Mouse (Mus musculus): Measurements from ENCODE around the gene Thrb. TPM values are rescaled to one million over a fixed set of nuclear protein-coding genes. Genes with fewer than 3 reads are reported as not detected.
A peak's percentile ranks its signal among the peaks of the same experiment; 100 is the strongest.

Thrb gene
- total RNA-seq, 2 experiments from 2014 or later, result 27.0 to 92.2 TPM

GRCm38 (mm10) chr14:17774404-17774803, 114.3 kb downstream of the Thrb start:
- DNase-seq (ENCODE audit: low spot score in 2 of 2), result no peak

- DNase-seq (ENCODE audit: low spot score in 2 of 2), result no peak
Measured at GRCm38 (mm10) chr14:17781921-17782320, 121.9 kb downstream of the Thrb start.

GRCm38 (mm10) chr14:17784207-17784806, 124.2 kb downstream of the Thrb start:
- DNase-seq (ENCODE audit: low spot score in 2 of 2), result no peak

- DNase-seq (ENCODE audit: low spot score in 2 of 2), result no peak
Measured at GRCm38 (mm10) chr14:17785370-17785769, 125.3 kb downstream of the Thrb start.

- no peak for DNase-seq (ENCODE audit: low spot score in 2 of 2)
Measured at GRCm38 (mm10) chr14:17786249-17786648, 126.2 kb downstream of the Thrb start.

GRCm38 (mm10) chr14:17803934-17804602, 144.0 kb downstream of the Thrb start:
- no peak for DNase-seq (ENCODE audit: low spot score in 2 of 2)

- DNase-seq (ENCODE audit: low spot score in 2 of 2), result no peak
Measured at GRCm38 (mm10) chr14:17811051-17811450, 151.0 kb downstream of the Thrb start.

- DNase-seq (ENCODE audit: low spot score in 2 of 2), result no peak
Measured at GRCm38 (mm10) chr14:17812414-17812813, 152.4 kb downstream of the Thrb start.

- DNase-seq (ENCODE audit: low spot score in 2 of 2), result no peak
Measured at GRCm38 (mm10) chr14:17815103-17815502, 155.0 kb downstream of the Thrb start.

GRCm38 (mm10) chr14:17818086-17818485, 158.0 kb downstream of the Thrb start:
- DNase-seq (ENCODE audit: low spot score in 2 of 2), result no peak

GRCm38 (mm10) chr14:17822754-17823153, 162.7 kb downstream of the Thrb start:
- DNase-seq (ENCODE audit: low spot score in 2 of 2), result no peak

- no peak for DNase-seq (ENCODE audit: low spot score in 2 of 2)
Measured at GRCm38 (mm10) chr14:17827401-17827800, 167.3 kb downstream of the Thrb start.

GRCm38 (mm10) chr14:17835738-17836137, 175.7 kb downstream of the Thrb start:
- DNase-seq (ENCODE audit: low spot score in 2 of 2), result no peak

GRCm38 (mm10) chr14:17836766-17837165, 176.7 kb downstream of the Thrb start:
- DNase-seq (ENCODE audit: low spot score in 2 of 2), result no peak

GRCm38 (mm10) chr14:17845003-17845697, 185.1 kb downstream of the Thrb start:
- DNase-seq (ENCODE audit: low spot score in 2 of 2), result no peak

- DNase-seq (ENCODE audit: low spot score in 2 of 2), result no peak
Measured at GRCm38 (mm10) chr14:17845871-17846270, 185.8 kb downstream of the Thrb start.

- DNase-seq (ENCODE audit: low spot score in 2 of 2), result no peak
Measured at GRCm38 (mm10) chr14:17846700-17847099, 186.6 kb downstream of the Thrb start.

GRCm38 (mm10) chr14:17847211-17847610, 187.2 kb downstream of the Thrb start:
- peak in 1 of 2 experiments; percentile 25 for DNase-seq (ENCODE audit: low spot score in 2 of 2)

- DNase-seq (ENCODE audit: low spot score in 2 of 2), result no peak
Measured at GRCm38 (mm10) chr14:17850355-17850754, 190.3 kb downstream of the Thrb start.

GRCm38 (mm10) chr14:17852236-17852635, 192.2 kb downstream of the Thrb start:
- no peak for DNase-seq (ENCODE audit: low spot score in 2 of 2)

- DNase-seq (ENCODE audit: low spot score in 2 of 2), result peak; percentile 30 to 51
Measured at GRCm38 (mm10) chr14:17859790-17860385, 199.8 kb downstream of the Thrb start.

GRCm38 (mm10) chr14:17862651-17863050, 202.6 kb downstream of the Thrb start:
- no peak for DNase-seq (ENCODE audit: low spot score in 2 of 2)
